Mouse (Mus musculus) heart, postnatal 0 days (tissue): ENCODE data around the gene Sbsn. TPM values are rescaled to one million over a fixed set of nuclear protein-coding genes. Genes with fewer than 3 reads are reported as not detected.
A peak's percentile ranks its signal among the peaks of the same experiment; 100 is the strongest.

Experiments used
- ATAC-seq: fragments of 200-750 bp; cut with Nextera tagmentation; 2 replicates; pipeline ENCODE4 v1.8.0; 2017; ENCODE audit warnings: low read depth, moderate number of reproducible peaks, moderate library complexity; ENCODE audit not compliant: insufficient read depth
- DNase-seq: peaks from one replicate; pipeline ENCODE4 v3.0.0-alpha.2; 2016; ENCODE audit warnings: low spot score
- H3K27ac ChIP-seq: fragments of 300-500 bp; sonication (generic); 2 replicates; pipeline ENCODE4 v1.5.1; 2014; ENCODE audit warnings: low read depth, mild to moderate bottlenecking
- H3K27me3 ChIP-seq: fragments of 300-500 bp; sonication (generic); 2 replicates; pipeline ENCODE4 v1.6.1; 2014; ENCODE audit warnings: low read length, mixed read lengths; ENCODE audit not compliant: control insufficient read depth, insufficient read depth
- H3K36me3 ChIP-seq: fragments of 300-500 bp; sonication (generic); replicated peaks from 2 replicates; pipeline ENCODE4 v1.6.1; 2014; ENCODE audit warnings: low read length, mixed read lengths; ENCODE audit not compliant: control insufficient read depth, insufficient read depth
- H3K4me1 ChIP-seq: fragments of 300-500 bp; sonication (generic); 2 replicates; pipeline ENCODE4 v1.6.1; 2014; ENCODE audit warnings: antibody characterized with exemption; ENCODE audit not compliant: control insufficient read depth, insufficient read depth
- H3K4me2 ChIP-seq: fragments of 300-500 bp; sonication (generic); 2 replicates; pipeline ENCODE4 v1.6.1; 2014; ENCODE audit warnings: low read depth, mild to moderate bottlenecking, low read length, moderate library complexity
- H3K4me3 ChIP-seq: fragments of 300-500 bp; sonication (generic); 2 replicates; pipeline ENCODE4 v1.5.1; 2014; ENCODE audit warnings: low read depth, low read length
- H3K9ac ChIP-seq: fragments of 300-500 bp; sonication (generic); replicated peaks from 2 replicates; pipeline ENCODE4 v1.6.1; 2014; ENCODE audit warnings: low read depth, low read length, mixed read lengths
- H3K9me3 ChIP-seq: fragments of 300-500 bp; sonication (generic); replicated peaks from 2 replicates; pipeline ENCODE4 v1.6.1; 2016; ENCODE audit warnings: low read length; ENCODE audit not compliant: control insufficient read depth
- CTCF ChIP-seq: IDR thresholded peaks from 2 replicates; pipeline ENCODE4 v1.5.1; 2016; ENCODE audit warnings: antibody characterized with exemption, control low read depth, low read depth
- EP300 ChIP-seq: IDR thresholded peaks from 2 replicates; pipeline ENCODE4 v1.6.1; 2016; ENCODE audit warnings: antibody characterized with exemption, low read depth
- WGBS: fragments of 180-500 bp; shearing (Covaris S2); extraction: QIAGEN DNeasy Blood & Tissue Kit; methylation state at CpG from one replicate; pipeline ENCODE4 v1.1.7; 2014; 5-methylcytosine and 5-hydroxymethylcytosine counted together
- polyA plus RNA-seq: library from polyadenylated mRNA; unstranded; fragments of >200 nt; fragmentation: Nextera tagmentation; extraction: Ambion mirVana; gene quantifications from 2 replicates; pipeline ENCODE4 v1.2.1, GENCODE M21; 2015
- total RNA-seq: library from RNA; depleted of rRNA; stranded (reverse); fragments of >200 nt; gene quantifications from 2 replicates; pipeline ENCODE4 v1.2.3, GENCODE M21; 2014; ENCODE audit warnings: low replicate concordance; rRNA removed

The Sbsn gene
- total RNA-seq = 0.23 and 4.6 TPM in 2 replicates
- polyA plus RNA-seq = 2.5 and 2.6 TPM in 2 replicates

DNA sequence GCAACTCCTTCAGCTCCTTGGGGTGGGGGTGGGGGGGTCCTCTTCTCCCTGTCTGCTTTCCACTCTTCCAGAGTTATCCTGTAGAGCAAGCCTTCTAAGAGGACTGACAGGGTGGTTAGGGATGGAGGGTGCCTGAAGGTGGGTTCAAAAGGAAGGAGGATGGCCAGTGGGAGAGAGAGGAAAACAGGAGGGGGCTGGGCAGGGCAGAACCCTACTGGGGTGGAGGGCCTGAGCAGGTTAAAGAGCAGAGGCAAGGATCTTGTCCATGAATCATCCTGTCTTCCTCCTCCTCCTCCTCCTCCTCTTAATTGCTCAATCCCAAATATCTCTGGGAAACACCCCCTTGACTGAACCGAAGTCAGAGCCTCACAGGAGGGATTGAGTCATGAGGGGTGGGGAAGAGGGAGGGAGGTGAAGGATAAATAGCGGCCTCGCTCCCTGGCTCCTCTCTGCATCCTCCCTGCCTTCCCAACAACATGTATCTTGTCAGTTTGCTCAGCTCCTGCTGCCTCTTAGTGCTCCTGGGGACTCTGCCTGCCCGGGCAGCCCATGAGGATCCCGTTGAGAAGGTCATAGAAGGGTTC is at the start of gene Sbsn:
Gene Sbsn, plus strand, starts transcription at position 386 of the 584 bp plus-strand sequence.
- H3K9ac ChIP-seq = no peak within 1 kb of the TSS
- ATAC-seq = no peak
- H3K36me3 ChIP-seq = no peaks in the 10 kb centered on the region
- no peak within 1 kb of the TSS for H3K4me3 ChIP-seq
- no peak for DNase-seq
- peaks cover 5% of the 10 kb centered on the region; the same call in 1 of the 2 replicates for H3K9me3 ChIP-seq
- H3K4me1 ChIP-seq = no peaks in the 10 kb centered on the region
- H3K27ac ChIP-seq = no peak within 1 kb of the TSS
- no peaks in the 10 kb centered on the region for H3K27me3 ChIP-seq
- no peak for TF ChIP-seq CTCF
- no peak for TF ChIP-seq EP300
- WGBS = 41% methylated on average over 5 of the region's 5 CpGs
- H3K4me2 ChIP-seq = no peak within 1 kb of the TSS

DNA sequence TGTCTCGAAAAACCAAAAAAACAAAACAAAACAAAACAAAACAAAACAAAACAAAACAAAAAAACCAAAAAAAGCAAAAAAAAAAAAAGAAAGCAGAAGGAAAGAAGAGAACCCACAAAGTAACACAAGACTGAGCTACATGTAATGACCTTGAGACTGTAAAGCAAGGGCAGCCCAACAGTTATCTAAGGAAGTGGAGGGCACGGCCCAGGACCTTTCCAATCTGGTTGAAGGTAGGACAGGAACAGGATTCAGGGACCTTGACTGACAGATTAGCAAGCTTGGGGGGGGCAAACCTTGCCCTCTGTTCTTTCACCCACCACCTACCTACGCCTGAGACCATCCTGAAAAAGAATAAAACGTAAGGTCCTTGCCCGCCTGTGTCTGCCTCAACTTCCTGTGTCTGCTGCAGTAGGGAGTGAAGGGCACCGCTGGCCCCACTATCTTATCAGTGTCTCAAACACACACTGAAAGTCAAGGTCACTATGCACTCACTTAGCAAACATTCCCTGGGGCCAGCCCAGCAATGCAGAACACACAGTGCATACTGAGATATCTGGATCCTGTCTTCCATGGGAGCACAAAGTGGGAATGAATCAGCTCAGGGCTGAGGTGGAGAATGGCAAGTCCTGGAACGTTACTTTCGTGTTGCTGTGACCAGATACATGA is 44.9 kb upstream of the Sbsn start:
- Histone ChIP-seq H3K9me3 (no peaks in the 10 kb centered on the region), H3K27me3 (no peaks in the 10 kb centered on the region), H3K4me1 (0 out of 2 replicates have a peak, but pooled peaks cover 10% of the 10 kb centered on the region), H3K4me2 (no peak overlapping the region), H3K9ac (no peak overlapping the region), H3K36me3 (no peaks in the 10 kb centered on the region), H3K4me3 (no peak overlapping the region), H3K27ac (peak overlapping the region; percentile 74)
- DNase-seq = peak; percentile 70
- ATAC-seq = peak; percentile 92
- TF ChIP-seq EP300 (no peak; the same call in 1 of the 2 replicates), CTCF (no peak)
- WGBS = 29% methylated on average over 8 of the region's 8 CpGs

DNA sequence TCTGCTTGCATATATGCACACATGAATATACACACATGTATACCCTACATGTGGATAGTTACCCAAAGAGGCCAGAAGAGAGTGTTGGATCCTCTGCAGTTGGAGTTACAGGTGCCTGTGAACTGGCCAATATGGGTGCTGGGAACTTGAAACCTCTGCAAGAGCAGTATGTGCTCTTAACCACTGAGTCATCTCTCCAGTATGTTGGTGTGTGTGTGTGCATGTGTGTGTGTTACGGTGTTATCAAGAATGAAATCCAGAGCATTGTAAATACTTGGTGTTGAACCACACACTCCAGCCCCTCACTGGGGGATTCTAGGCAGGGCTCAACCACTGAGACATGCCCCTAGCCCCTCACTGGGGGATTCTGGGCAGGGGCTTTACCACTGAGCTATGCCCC is 43.8 kb upstream of the Sbsn start:
- TF ChIP-seq EP300 (no peak), CTCF (no peak)
- DNase-seq (no peak), ATAC-seq (no peak)
- Histone ChIP-seq H3K36me3 (no peaks in the 10 kb centered on the region), H3K27ac (no peak overlapping the region), H3K4me1 (0 out of 2 replicates have a peak, but pooled peaks cover 10% of the 10 kb centered on the region), H3K9ac (no peak overlapping the region), H3K9me3 (no peaks in the 10 kb centered on the region), H3K27me3 (no peaks in the 10 kb centered on the region), H3K4me2 (no peak overlapping the region), H3K4me3 (no peak overlapping the region)
- WGBS = 73% methylated on average over 1 of the region's 1 CpGs

DNA sequence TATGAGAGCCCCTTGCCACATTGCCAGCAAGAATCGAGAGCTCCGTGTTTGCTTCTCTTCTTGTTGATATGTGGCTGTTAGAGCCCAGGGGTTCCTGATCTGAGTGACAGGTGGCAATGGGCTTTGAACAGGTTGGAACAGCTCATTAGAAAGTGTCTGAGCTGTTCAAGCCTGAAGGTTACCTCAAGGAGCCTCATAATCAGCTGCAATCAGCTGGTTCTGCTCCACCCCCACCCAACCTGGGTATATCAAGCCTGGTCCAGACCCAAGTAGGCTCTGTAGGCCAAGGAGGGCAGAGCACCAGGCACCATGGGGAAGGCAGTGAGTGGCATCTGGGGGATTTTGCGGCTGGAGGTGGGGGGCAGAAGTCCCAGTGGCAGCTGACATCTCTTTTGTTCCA is 39.3 kb upstream of the Sbsn start, which contains the start of gene Atp4a:
Gene Atp4a, plus strand, starts transcription at position 268 of the 400 bp plus-strand sequence.
- Histone ChIP-seq H3K27me3 (peaks cover 5% of the 10 kb centered on the region), H3K4me1 (peaks cover 11% of the 10 kb centered on the region), H3K4me2 (no peak within 1 kb of the TSS), H3K9me3 (no peaks in the 10 kb centered on the region), H3K4me3 (no peak within 1 kb of the TSS), H3K36me3 (no peaks in the 10 kb centered on the region), H3K27ac (no peak within 1 kb of the TSS), H3K9ac (no peak within 1 kb of the TSS)
- WGBS = 77% methylated on average over 3 of the region's 3 CpGs
- DNase-seq (no peak), ATAC-seq (no peak)
- TF ChIP-seq CTCF = no peak
- TF ChIP-seq EP300 = no peak

DNA sequence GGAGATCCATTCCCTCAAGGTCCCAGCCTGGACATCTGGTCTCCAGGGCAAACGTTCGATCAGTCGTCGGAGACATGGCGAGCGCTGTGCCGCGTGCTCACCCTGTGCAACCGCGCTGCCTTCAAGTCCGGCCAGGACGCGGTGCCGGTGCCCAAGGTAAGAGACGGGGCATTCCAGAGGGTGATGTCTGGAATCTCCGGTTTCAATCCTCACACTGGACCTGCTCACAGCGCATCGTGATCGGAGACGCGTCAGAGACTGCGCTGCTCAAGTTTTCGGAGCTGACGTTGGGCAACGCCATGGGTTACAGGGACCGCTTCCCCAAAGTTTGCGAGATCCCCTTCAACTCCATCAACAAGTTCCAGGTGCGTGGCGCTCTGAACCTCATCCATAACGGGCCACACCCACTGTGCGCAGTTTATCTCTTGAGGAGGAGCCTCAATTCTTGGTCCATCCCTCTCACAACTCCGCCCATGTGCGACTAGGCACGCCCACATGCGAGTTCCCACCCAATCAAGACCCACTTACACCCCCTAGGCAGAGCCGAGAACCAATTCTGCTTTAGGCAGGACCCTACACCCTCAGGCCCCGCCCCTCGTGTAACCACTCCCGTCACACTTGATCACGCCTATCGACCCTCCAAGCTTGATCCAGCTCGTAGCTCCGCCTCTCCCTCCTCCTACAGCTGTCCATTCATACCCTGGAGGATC is 34.1 kb upstream of the Sbsn start:
- Histone ChIP-seq H3K9me3 (no peaks in the 10 kb centered on the region), H3K27me3 (peaks cover 14% of the 10 kb centered on the region), H3K27ac (no peak overlapping the region), H3K4me2 (peak overlapping the region; percentile 44), H3K4me1 (peaks cover 8% of the 10 kb centered on the region), H3K36me3 (no peaks in the 10 kb centered on the region), H3K4me3 (peak overlapping the region; percentile 1), H3K9ac (no peak overlapping the region)
- 4% methylated on average over 43 of the region's 43 CpGs for WGBS
- ATAC-seq (peak; percentile 81), DNase-seq (peak; percentile 21)
- no peak for TF ChIP-seq CTCF
- TF ChIP-seq EP300 = no peak
